In genomic region chr13:98955676-98956075, GRCm38 (mm10) we compare ENCODE assay signal across 19 mouse cellular contexts. TPM values are rescaled to one million over a fixed set of nuclear protein-coding genes. Genes with fewer than 3 reads are reported as not detected.
DNase-seq lines count a peak whose midpoint lies in the region; ATAC-seq and TF ChIP-seq lines count a peak whose summit lies in the region.
"Had no signal": no experiment of that assay in that cellular context is flagged by ENCODE, and none has a peak within 500 bp of the region (broad histone marks: within the 10 kb centered on the region; RNA-seq: fewer than 3 reads in every experiment).

No protein-coding gene starts in this region.

- no peak for DNase-seq in intestine, embryonic 14.5 days (ENCODE audit: low spot score)
- peak; percentile 92 for DNase-seq in kidney, adult 2 months
- DNase-seq in large intestine, adult 2 months (ENCODE audit: low read depth, low spot score) = peak; percentile 76
- no peak for DNase-seq in urinary bladder, postnatal 4 days (ENCODE audit: low spot score in 2 of 2)
- DNase-seq in hindbrain, embryonic 11.5 days (ENCODE audit: low spot score) = no peak
- no peak for DNase-seq in ovary, postnatal 14 days (ENCODE audit: low spot score)
- DNase-seq: cerebellum, adult 9-11 months had no signal

- H3K4me2 ChIP-seq in intestine, embryonic 14.5 days (ENCODE audit: low read length) = no peak overlapping the region
- H3K4me2 ChIP-seq in hindbrain, embryonic 16.5 days (ENCODE audit: low read length) = no peak overlapping the region
- H3K4me2 ChIP-seq in hindbrain, embryonic 11.5 days (replicated peaks; ENCODE audit: low read depth, low read length) = no peak overlapping the region
- H3K4me2 ChIP-seq: lung, embryonic 15.5 days; midbrain, embryonic 11.5 days; neural tube, embryonic 12.5 days had no signal

- no peaks in the 10 kb centered on the region for H3K9me3 ChIP-seq in intestine, embryonic 14.5 days (ENCODE audit: control insufficient read depth, low read length)
- H3K9me3 ChIP-seq in hindbrain, embryonic 16.5 days (ENCODE audit: control insufficient read depth, low read length) = no peaks in the 10 kb centered on the region
- no peaks in the 10 kb centered on the region for H3K9me3 ChIP-seq in hindbrain, embryonic 11.5 days (ENCODE audit: control insufficient read depth, low read length)
- H3K9me3 ChIP-seq: lung, embryonic 15.5 days; neural tube, embryonic 12.5 days had no signal

- no peak overlapping the region for H3K27ac ChIP-seq in intestine, embryonic 14.5 days (ENCODE audit: low read depth)
- no peak overlapping the region for H3K27ac ChIP-seq in kidney, adult 2 months (ENCODE audit: insufficient read depth, low read depth, low read length)
- H3K27ac ChIP-seq in hindbrain, embryonic 16.5 days (ENCODE audit: low read depth, low read length) = no peak overlapping the region
- no peak overlapping the region for H3K27ac ChIP-seq in hindbrain, embryonic 11.5 days (ENCODE audit: low read depth, low read length)
- H3K27ac ChIP-seq: lung, embryonic 15.5 days; neural tube, embryonic 12.5 days had no signal

- ATAC-seq in intestine, embryonic 14.5 days (replicated peaks; ENCODE audit: low FRiP score, low TSS enrichment, low read depth) = peak; percentile 62
- ATAC-seq in megakaryocyte progenitor cell, adult 5-6 weeks (replicated peaks; ENCODE audit: poor library complexity) = 0 out of 2 replicates have a peak, but pooled peaks have one; percentile 26
- ATAC-seq in hindbrain, embryonic 16.5 days = no peak
- ATAC-seq in hindbrain, embryonic 11.5 days (ENCODE audit: low FRiP score) = no peak
- ATAC-seq: Patski had no signal

- TF ChIP-seq POLR2A in kidney, adult 2 months (IDR thresholded peaks at IDR 0.05; ENCODE audit: low read depth, low read length) = no peak

- H3K27me3 ChIP-seq in intestine, embryonic 14.5 days (replicated peaks; ENCODE audit: control insufficient read depth, insufficient read depth, low read length) = no peaks in the 10 kb centered on the region
- H3K27me3 ChIP-seq in kidney, adult 2 months (replicated peaks; ENCODE audit: control insufficient read depth, insufficient read depth, low read length) = no peaks in the 10 kb centered on the region
- H3K27me3 ChIP-seq in hindbrain, embryonic 16.5 days (replicated peaks; ENCODE audit: control insufficient read depth, insufficient read depth, low read length) = no peaks in the 10 kb centered on the region
- H3K27me3 ChIP-seq in hindbrain, embryonic 11.5 days (ENCODE audit: control insufficient read depth, insufficient read depth, low read length) = no peaks in the 10 kb centered on the region
- H3K27me3 ChIP-seq: CH12.LX; lung, embryonic 15.5 days; neural tube, embryonic 12.5 days; Patski had no signal

- no peak overlapping the region for H3K9ac ChIP-seq in intestine, embryonic 14.5 days (ENCODE audit: low read length)
- H3K9ac ChIP-seq in hindbrain, embryonic 16.5 days (ENCODE audit: low read depth, low read length) = no peak overlapping the region
- no peak overlapping the region for H3K9ac ChIP-seq in hindbrain, embryonic 11.5 days (ENCODE audit: low read depth, low read length)
- H3K9ac ChIP-seq: lung, embryonic 15.5 days; neural tube, embryonic 12.5 days had no signal

- no peak for TF ChIP-seq CTCF in kidney, adult 2 months (conservative IDR thresholded peaks at IDR 0.05; ENCODE audit: insufficient read depth, insufficient read length, low read depth, low read length)

- no peaks in the 10 kb centered on the region for H3K36me3 ChIP-seq in intestine, embryonic 14.5 days (ENCODE audit: control insufficient read depth, insufficient read depth, low read length)
- no peaks in the 10 kb centered on the region for H3K36me3 ChIP-seq in kidney, adult 2 months (ENCODE audit: control insufficient read depth, insufficient read depth, low read length)
- H3K36me3 ChIP-seq in hindbrain, embryonic 16.5 days (ENCODE audit: control insufficient read depth, insufficient read depth, low read length) = no peaks in the 10 kb centered on the region
- no peaks in the 10 kb centered on the region for H3K36me3 ChIP-seq in hindbrain, embryonic 11.5 days (ENCODE audit: control insufficient read depth, insufficient read depth, low read length)
- H3K36me3 ChIP-seq: lung, embryonic 15.5 days; neural tube, embryonic 12.5 days had no signal

- WGBS in intestine, embryonic 14.5 days = 52% methylated on average over 6 of the region's 6 CpGs
- 50% methylated on average over 6 of the region's 6 CpGs for WGBS in kidney, adult 2 months
- WGBS in large intestine, adult 2 months = 21% methylated on average over 6 of the region's 6 CpGs
- WGBS in hindbrain, embryonic 16.5 days = 59% methylated on average over 6 of the region's 6 CpGs
- WGBS in hindbrain, embryonic 11.5 days = 71% methylated on average over 6 of the region's 6 CpGs

- 0 out of 2 replicates have a peak, but pooled peaks cover 10% of the 10 kb centered on the region for H3K4me1 ChIP-seq in intestine, embryonic 14.5 days (replicated peaks; ENCODE audit: control insufficient read depth, insufficient read depth, low read length)
- H3K4me1 ChIP-seq in kidney, adult 2 months (ENCODE audit: control insufficient read depth, insufficient read depth, low read length) = peaks cover 7% of the 10 kb centered on the region; the same call in 1 of the 2 replicates
- H3K4me1 ChIP-seq in hindbrain, embryonic 16.5 days (ENCODE audit: control insufficient read depth, insufficient read depth, low read depth, low read length) = no peaks in the 10 kb centered on the region
- H3K4me1 ChIP-seq in hindbrain, embryonic 11.5 days (replicated peaks; ENCODE audit: control insufficient read depth, insufficient read depth, low read length) = no peaks in the 10 kb centered on the region
- H3K4me1 ChIP-seq: neural tube, embryonic 12.5 days had no signal

- no peak overlapping the region for H3K4me3 ChIP-seq in intestine, embryonic 14.5 days (ENCODE audit: low read depth, low read length)
- H3K4me3 ChIP-seq in kidney, adult 2 months (ENCODE audit: insufficient read depth, low read depth, low read length) = no peak overlapping the region
- H3K4me3 ChIP-seq in hindbrain, embryonic 16.5 days (ENCODE audit: low read length) = no peak overlapping the region
- no peak overlapping the region for H3K4me3 ChIP-seq in hindbrain, embryonic 11.5 days (ENCODE audit: low read depth, low read length)
- H3K4me3 ChIP-seq: lung, embryonic 15.5 days; neural tube, embryonic 12.5 days had no signal

RNA-seq across cellular contexts. Expression of gene 1700024P04Rik, which starts 28.7 kb away (rescaled TPM):
- polyA plus RNA-seq in intestine, embryonic 14.5 days (2014; fragmentation: Nextera tagmentation; extraction: Ambion mirVana) = not detected in 2 replicates
- polyA plus RNA-seq in kidney, adult 2 months (2012; rRNA removed) = not detected in 2 replicates
- polyA plus RNA-seq in large intestine, adult 2 months (2012; rRNA removed) = not detected in 2 replicates
- not detected in 2 replicates for total RNA-seq in megakaryocyte progenitor cell, adult 5-6 weeks (2015)
- not detected in 2 replicates for total RNA-seq in megakaryocyte progenitor cell, adult 5-6 weeks (2017)
- polyA plus RNA-seq in hindbrain, embryonic 16.5 days (2015; fragmentation: Nextera tagmentation; extraction: Ambion mirVana) = not detected in 2 replicates
- not detected in 2 replicates for polyA plus RNA-seq in hindbrain, embryonic 11.5 days (2014; fragmentation: Nextera tagmentation; extraction: Ambion mirVana)
- total RNA-seq: adrenal gland, adult 18-20 months; CH12.LX; gastrocnemius, adult 18-20 months; left cerebral cortex, postnatal 14 days had no signal
- polyA plus RNA-seq: embryonic facial prominence, embryonic 11.5 days; heart, postnatal 0 days; lung, embryonic 15.5 days; midbrain, embryonic 11.5 days; neural tube, embryonic 12.5 days; Patski had no signal

RNA-seq across cellular contexts. Expression of gene Tnpo1, which starts 29.5 kb away (rescaled TPM):
- polyA plus RNA-seq in intestine, embryonic 14.5 days (2014; fragmentation: Nextera tagmentation; extraction: Ambion mirVana) = 51.1 and 53.1 TPM in 2 replicates
- polyA plus RNA-seq in kidney, adult 2 months (2012; rRNA removed) = 25.0 and 27.0 TPM in 2 replicates
- polyA plus RNA-seq in large intestine, adult 2 months (2012; rRNA removed) = 13.6 and 23.1 TPM in 2 replicates
- total RNA-seq in megakaryocyte progenitor cell, adult 5-6 weeks (2015) = 119 and 129 TPM in 2 replicates
- total RNA-seq in megakaryocyte progenitor cell, adult 5-6 weeks (2017) = 108 and 129 TPM in 2 replicates
- 36.2 and 41.4 TPM in 2 replicates for polyA plus RNA-seq in hindbrain, embryonic 16.5 days (2015; fragmentation: Nextera tagmentation; extraction: Ambion mirVana)
- polyA plus RNA-seq in hindbrain, embryonic 11.5 days (2014; fragmentation: Nextera tagmentation; extraction: Ambion mirVana) = 66.9 and 124 TPM in 2 replicates

Comparison
In these comparisons a context has a peak if more than half of its experiments do, and no peak if none do; other contexts are left out.
1. ATAC-seq: peak in intestine, embryonic 14.5 days (single experiment) and megakaryocyte progenitor cell, adult 5-6 weeks (single experiment); none in hindbrain, embryonic 16.5 days (single experiment) and hindbrain, embryonic 11.5 days (single experiment).
2. DNase-seq: peak in kidney, adult 2 months (single experiment) and large intestine, adult 2 months (single experiment); none in intestine, embryonic 14.5 days (single experiment), urinary bladder, postnatal 4 days (0 of 2), hindbrain, embryonic 11.5 days (single experiment) and ovary, postnatal 14 days (single experiment).